Mouse (Mus musculus): ENCODE data around the gene Onecut3. TPM values are rescaled to one million over a fixed set of nuclear protein-coding genes. Genes with fewer than 3 reads are reported as not detected.
A peak's percentile ranks its signal among the peaks of the same experiment; 100 is the strongest.

Gene Onecut3
- polyA plus RNA-seq, 1 experiment from 2014 or later = 0.61 TPM

DNA sequence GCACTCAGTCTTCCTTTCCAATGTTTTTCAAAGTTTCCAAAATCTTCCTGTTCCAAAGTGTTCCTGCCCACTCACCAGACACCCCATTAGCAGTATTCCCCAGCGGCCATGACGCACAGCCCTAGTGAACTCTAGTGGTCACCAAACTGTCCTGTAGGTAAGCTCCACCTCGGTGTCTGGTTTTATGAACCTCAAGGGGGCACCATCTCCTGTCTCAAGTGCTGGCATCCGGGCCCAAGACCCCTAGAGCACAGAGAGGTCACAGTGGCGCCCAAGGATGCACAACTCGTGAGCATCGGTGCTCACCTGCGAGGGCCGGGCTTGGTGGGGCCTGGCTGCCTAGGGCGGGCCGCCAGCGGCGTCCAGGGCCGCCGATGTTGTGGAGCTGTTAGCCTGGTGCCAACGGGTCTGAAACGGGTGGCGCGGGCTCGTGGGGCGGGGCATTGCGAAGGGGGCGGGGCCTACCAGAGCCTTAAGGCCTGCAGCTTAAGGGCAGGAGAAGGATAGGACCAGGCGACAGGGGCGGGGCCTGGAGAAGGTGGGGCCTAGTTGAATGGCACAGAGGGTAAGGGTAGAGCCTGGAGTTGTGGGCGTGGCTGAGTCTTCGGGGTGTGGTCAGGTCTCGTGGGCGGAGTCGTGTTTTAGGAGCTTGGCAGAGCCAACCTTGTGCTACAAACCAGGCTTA is 44.2 kb downstream of the Onecut3 start, which contains the start of gene Atp8b3:
Atp8b3 (minus strand) TSS at position 415 of the 685 bp plus-strand sequence.
- 0 out of 2 replicates have a peak within 1 kb of the TSS, but pooled peaks have one; percentile 16 for H3K4me2 ChIP-seq (replicated peaks)
- peak; percentile 51; the same call in 1 of the 2 replicates for ATAC-seq (replicated peaks)
- H3K36me3 ChIP-seq = peaks cover 25% of the 10 kb centered on the region
- no peak within 1 kb of the TSS for H3K9ac ChIP-seq (replicated peaks)
- H3K27me3 ChIP-seq = peaks cover 21% of the 10 kb centered on the region; the same call in 1 of the 2 replicates
- 2% methylated on average over 30 of the region's 30 CpGs for WGBS
- H3K4me3 ChIP-seq = 0 out of 2 replicates have a peak within 1 kb of the TSS, but pooled peaks have one; percentile 7
- H3K4me1 ChIP-seq = peaks cover 3% of the 10 kb centered on the region; the same call in 1 of the 2 replicates
- no peaks in the 10 kb centered on the region for H3K9me3 ChIP-seq
- H3K27ac ChIP-seq (replicated peaks) = no peak within 1 kb of the TSS

DNA sequence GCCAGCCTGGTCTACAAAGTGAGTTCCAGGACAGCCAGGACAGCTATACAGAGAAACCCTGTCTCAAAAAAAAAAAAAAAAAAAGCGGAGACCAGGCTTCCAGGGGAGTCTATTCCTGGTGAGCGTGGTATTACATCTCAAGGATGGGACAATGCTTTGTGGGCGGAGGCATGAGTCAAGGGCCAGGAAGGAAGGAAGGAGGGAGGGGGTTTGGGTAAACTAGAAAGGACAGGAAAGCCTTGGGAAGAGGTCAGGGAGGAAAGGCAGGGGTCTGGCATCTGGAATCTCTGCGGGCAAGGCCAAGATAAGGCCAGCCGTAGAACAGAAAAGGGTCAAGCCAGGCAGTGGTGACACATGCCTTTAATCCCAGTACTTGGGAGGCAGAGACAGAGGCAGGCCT is 44.9 kb downstream of the Onecut3 start:
- WGBS = 72% methylated on average over 5 of the region's 5 CpGs
- Histone ChIP-seq H3K4me3 (no peak overlapping the region), H3K36me3 (peaks cover 31% of the 10 kb centered on the region), H3K27ac (replicated peaks) (no peak overlapping the region), H3K27me3 (peaks cover 19% of the 10 kb centered on the region; the same call in 1 of the 2 replicates), H3K9me3 (no peaks in the 10 kb centered on the region), H3K4me1 (peaks cover 3% of the 10 kb centered on the region; the same call in 1 of the 2 replicates), H3K4me2 (replicated peaks) (no peak overlapping the region), H3K9ac (replicated peaks) (no peak overlapping the region)
- no peak for ATAC-seq (replicated peaks)

GRCm38 (mm10) chr10:80543873-80544272 is 49.2 kb downstream of the Onecut3 start:
- no peak overlapping the region for H3K4me3 ChIP-seq
- no peak overlapping the region for H3K4me2 ChIP-seq (replicated peaks)
- no peaks in the 10 kb centered on the region for H3K4me1 ChIP-seq
- no peaks in the 10 kb centered on the region for H3K27me3 ChIP-seq
- no peak overlapping the region for H3K27ac ChIP-seq (replicated peaks)
- WGBS = 94% methylated on average over 14 of the region's 14 CpGs
- no peak overlapping the region for H3K9ac ChIP-seq (replicated peaks)
- no peaks in the 10 kb centered on the region for H3K9me3 ChIP-seq
- peaks cover 69% of the 10 kb centered on the region for H3K36me3 ChIP-seq
- no peak for ATAC-seq (replicated peaks)

GRCm38 (mm10) chr10:80545590-80545989 is 51.0 kb downstream of the Onecut3 start:
- ATAC-seq (replicated peaks) = no peak
- 93% methylated on average over 8 of the region's 8 CpGs for WGBS
- Histone ChIP-seq H3K9me3 (no peaks in the 10 kb centered on the region), H3K9ac (replicated peaks) (no peak overlapping the region), H3K4me1 (no peaks in the 10 kb centered on the region), H3K27me3 (no peaks in the 10 kb centered on the region), H3K27ac (replicated peaks) (no peak overlapping the region), H3K4me3 (no peak overlapping the region), H3K36me3 (peaks cover 83% of the 10 kb centered on the region), H3K4me2 (replicated peaks) (no peak overlapping the region)

GRCm38 (mm10) chr10:80546945-80547344 is 52.3 kb downstream of the Onecut3 start:
- no peak overlapping the region for H3K4me3 ChIP-seq
- no peak for ATAC-seq (replicated peaks)
- peaks cover 76% of the 10 kb centered on the region for H3K36me3 ChIP-seq
- H3K9ac ChIP-seq (replicated peaks) = no peak overlapping the region
- H3K4me1 ChIP-seq = no peaks in the 10 kb centered on the region
- WGBS = 97% methylated on average over 4 of the region's 4 CpGs
- no peaks in the 10 kb centered on the region for H3K9me3 ChIP-seq
- no peak overlapping the region for H3K4me2 ChIP-seq (replicated peaks)
- H3K27me3 ChIP-seq = no peaks in the 10 kb centered on the region
- H3K27ac ChIP-seq (replicated peaks) = no peak overlapping the region

GRCm38 (mm10) chr10:80547539-80547938 is 52.9 kb downstream of the Onecut3 start:
- H3K27me3 ChIP-seq = no peaks in the 10 kb centered on the region
- WGBS = 93% methylated on average over 15 of the region's 15 CpGs
- ATAC-seq (replicated peaks) = no peak
- H3K9me3 ChIP-seq = no peaks in the 10 kb centered on the region
- no peak overlapping the region for H3K27ac ChIP-seq (replicated peaks)
- peaks cover 70% of the 10 kb centered on the region for H3K36me3 ChIP-seq
- H3K4me3 ChIP-seq = no peak overlapping the region
- no peaks in the 10 kb centered on the region for H3K4me1 ChIP-seq
- H3K4me2 ChIP-seq (replicated peaks) = no peak overlapping the region
- no peak overlapping the region for H3K9ac ChIP-seq (replicated peaks)

DNA sequence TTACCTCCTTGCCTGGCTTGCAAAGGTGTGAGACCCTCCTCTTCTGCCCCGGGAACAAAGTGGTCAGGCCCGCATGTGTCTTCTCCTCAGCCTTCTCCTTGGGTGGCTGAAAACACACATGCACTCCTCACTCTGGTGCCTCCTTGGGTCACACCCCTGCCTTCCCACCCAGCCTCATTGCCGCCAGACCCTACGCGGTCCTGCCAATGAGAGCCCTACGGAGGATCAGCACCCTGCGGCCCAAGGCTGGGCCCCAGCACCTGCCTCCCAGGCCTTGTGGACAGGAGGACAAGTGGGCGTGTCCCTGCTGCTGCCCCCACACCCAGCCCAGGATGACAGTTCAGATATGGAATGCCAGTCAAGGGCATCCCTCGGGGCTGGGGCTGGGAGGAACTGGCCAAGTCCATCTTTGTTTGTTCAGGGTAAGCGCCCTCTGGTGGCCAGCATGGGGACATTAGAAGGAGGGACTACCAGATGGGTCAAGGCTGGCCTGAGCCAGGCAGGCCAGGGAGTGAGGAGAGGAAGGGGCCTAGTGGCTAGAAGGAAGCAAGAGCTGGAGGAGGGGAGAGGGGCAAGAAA is 53.9 kb downstream of the Onecut3 start:
- Histone ChIP-seq H3K27ac (replicated peaks) (no peak overlapping the region), H3K4me1 (no peaks in the 10 kb centered on the region), H3K27me3 (no peaks in the 10 kb centered on the region), H3K9me3 (no peaks in the 10 kb centered on the region), H3K9ac (replicated peaks) (no peak overlapping the region), H3K4me3 (no peak overlapping the region), H3K36me3 (peaks cover 62% of the 10 kb centered on the region), H3K4me2 (replicated peaks) (no peak overlapping the region)
- 71% methylated on average over 10 of the region's 10 CpGs for WGBS
- peak; percentile 53; the same call in 1 of the 2 replicates for ATAC-seq (replicated peaks)

GRCm38 (mm10) chr10:80549279-80549678 is 54.6 kb downstream of the Onecut3 start:
- Histone ChIP-seq H3K36me3 (peaks cover 54% of the 10 kb centered on the region), H3K9ac (replicated peaks) (no peak overlapping the region), H3K4me3 (no peak overlapping the region), H3K4me1 (no peaks in the 10 kb centered on the region), H3K4me2 (replicated peaks) (no peak overlapping the region), H3K27ac (replicated peaks) (no peak overlapping the region), H3K9me3 (no peaks in the 10 kb centered on the region), H3K27me3 (no peaks in the 10 kb centered on the region)
- 88% methylated on average over 21 of the region's 21 CpGs for WGBS
- no peak for ATAC-seq (replicated peaks)

DNA sequence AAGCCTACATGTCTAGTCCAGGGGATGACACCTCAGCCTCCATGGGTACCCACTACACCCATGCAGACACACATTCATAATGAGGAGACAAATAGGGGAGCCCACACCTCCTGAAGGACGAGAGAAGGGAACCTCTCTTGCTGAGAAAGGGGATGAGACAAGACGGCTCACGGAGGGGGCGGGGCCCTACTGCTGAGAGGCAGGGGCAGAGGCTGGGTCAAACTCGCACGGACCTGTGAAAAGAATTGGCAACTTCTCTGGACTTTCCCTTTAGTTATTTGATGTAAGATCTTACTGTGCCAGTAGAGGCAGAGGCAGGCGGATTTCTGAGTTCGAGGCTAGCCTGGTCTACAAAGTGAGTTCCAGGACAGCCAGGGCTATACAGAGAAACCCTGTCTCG is 57.7 kb downstream of the Onecut3 start:
- no peaks in the 10 kb centered on the region for H3K27me3 ChIP-seq
- no peak for ATAC-seq (replicated peaks)
- H3K36me3 ChIP-seq = peaks cover 26% of the 10 kb centered on the region
- H3K9me3 ChIP-seq = no peaks in the 10 kb centered on the region
- H3K9ac ChIP-seq (replicated peaks) = no peak overlapping the region
- H3K4me2 ChIP-seq (replicated peaks) = no peak overlapping the region
- H3K27ac ChIP-seq (replicated peaks) = no peak overlapping the region
- no peak overlapping the region for H3K4me3 ChIP-seq
- peaks cover 3% of the 10 kb centered on the region for H3K4me1 ChIP-seq
- WGBS = 59% methylated on average over 9 of the region's 9 CpGs

GRCm38 (mm10) chr10:80553575-80553974 is 58.9 kb downstream of the Onecut3 start:
- 94% methylated on average over 8 of the region's 8 CpGs for WGBS
- Histone ChIP-seq H3K9me3 (no peaks in the 10 kb centered on the region), H3K27ac (replicated peaks) (no peak overlapping the region), H3K4me2 (replicated peaks) (no peak overlapping the region), H3K27me3 (no peaks in the 10 kb centered on the region), H3K4me1 (peaks cover 15% of the 10 kb centered on the region), H3K36me3 (peaks cover 14% of the 10 kb centered on the region), H3K9ac (replicated peaks) (no peak overlapping the region), H3K4me3 (no peak overlapping the region)
- ATAC-seq (replicated peaks) = no peak

GRCm38 (mm10) chr10:80553997-80554396 is 59.4 kb downstream of the Onecut3 start:
- H3K4me2 ChIP-seq (replicated peaks) = no peak overlapping the region
- no peak overlapping the region for H3K4me3 ChIP-seq
- peaks cover 14% of the 10 kb centered on the region for H3K36me3 ChIP-seq
- peaks cover 17% of the 10 kb centered on the region for H3K4me1 ChIP-seq
- no peak overlapping the region for H3K9ac ChIP-seq (replicated peaks)
- H3K27ac ChIP-seq (replicated peaks) = no peak overlapping the region
- no peaks in the 10 kb centered on the region for H3K9me3 ChIP-seq
- ATAC-seq (replicated peaks) = no peak
- H3K27me3 ChIP-seq = no peaks in the 10 kb centered on the region
- 93% methylated on average over 6 of the region's 6 CpGs for WGBS

GRCm38 (mm10) chr10:80557346-80557965 is 62.8 kb downstream of the Onecut3 start:
- Histone ChIP-seq H3K36me3 (no peaks in the 10 kb centered on the region), H3K4me2 (replicated peaks) (no peak overlapping the region), H3K27ac (replicated peaks) (no peak overlapping the region), H3K9me3 (no peaks in the 10 kb centered on the region), H3K9ac (replicated peaks) (no peak overlapping the region), H3K4me3 (no peak overlapping the region), H3K4me1 (peaks cover 42% of the 10 kb centered on the region), H3K27me3 (no peaks in the 10 kb centered on the region)
- 26% methylated on average over 5 of the region's 5 CpGs for WGBS
- ATAC-seq (replicated peaks) = no peak

Measured in forebrain, embryonic 15.5 days (tissue).